Mouse (Mus musculus) cerebellum, postnatal 25 days (tissue): ENCODE measurements around the gene Lgals2.

ENCODE experiments used
- DNase-seq, 2 experiments: peaks; one replicate each; pipeline ENCODE4 v3.0.0; 2021; ENCODE audit warnings: mixed read lengths in 2 of 2

Lgals2 gene

GRCm38 (mm10) chr15:78842371-78843163, 12.8 kb downstream of the Lgals2 start, which contains the start of gene Cdc42ep1:
Gene Cdc42ep1 (plus strand): TSS chr15:78842624.
- peak in 1 of 2 experiments; percentile 61 for DNase-seq

GRCm38 (mm10) chr15:78841161-78841790, 14.1 kb downstream of the Lgals2 start:
- no peak for DNase-seq

GRCm38 (mm10) chr15:78840751-78841150, 14.6 kb downstream of the Lgals2 start:
- no peak for DNase-seq

- DNase-seq: no peak
These were observed 15.1 kb downstream of the Lgals2 start for GRCm38 (mm10) chr15:78840241-78840640.

GRCm38 (mm10) chr15:78839744-78840143, 15.6 kb downstream of the Lgals2 start:
- DNase-seq: no peak

GRCm38 (mm10) chr15:78836086-78836621, 19.2 kb downstream of the Lgals2 start:
- no peak for DNase-seq

- DNase-seq: peak; percentile 59 to 77
These were observed 19.9 kb downstream of the Lgals2 start for GRCm38 (mm10) chr15:78835200-78836085.

GRCm38 (mm10) chr15:78834233-78835005, 20.9 kb downstream of the Lgals2 start:
- DNase-seq: no peak

GRCm38 (mm10) chr15:78833582-78833981, 21.7 kb downstream of the Lgals2 start:
- DNase-seq: no peak

GRCm38 (mm10) chr15:78832701-78833123, 22.6 kb downstream of the Lgals2 start:
- peak; percentile 64 to 77 for DNase-seq

GRCm38 (mm10) chr15:78831720-78832657, 23.3 kb downstream of the Lgals2 start:
- no peak for DNase-seq

- DNase-seq: no peak
These were observed 24.3 kb downstream of the Lgals2 start for GRCm38 (mm10) chr15:78830742-78831719.

- DNase-seq: no peak
These were observed 25.7 kb downstream of the Lgals2 start for GRCm38 (mm10) chr15:78829636-78830035.

GRCm38 (mm10) chr15:78828315-78828714, 27.0 kb downstream of the Lgals2 start:
- no peak for DNase-seq

- DNase-seq: peak; percentile 73 to 85
These were observed 28.8 kb downstream of the Lgals2 start for GRCm38 (mm10) chr15:78826213-78827204.

- DNase-seq: no peak
These were observed 39.3 kb downstream of the Lgals2 start for GRCm38 (mm10) chr15:78816074-78816391.

GRCm38 (mm10) chr15:78815314-78816073, 39.8 kb downstream of the Lgals2 start:
- DNase-seq: no peak

- no peak for DNase-seq
These were observed 41.7 kb downstream of the Lgals2 start for GRCm38 (mm10) chr15:78813603-78814002.
